Mouse (Mus musculus) brain, embryonic 14.5 days (tissue): ENCODE results near the gene Gnb3.

Source experiments
- CTCF ChIP-seq: fragments of 200-500 bp; IDR thresholded peaks from 2 replicates; pipeline ENCODE4 v1.5.1; 2012; ENCODE audit warnings: inconsistent platforms, mild to moderate bottlenecking, moderate library complexity, borderline replicate concordance; ENCODE audit not compliant: insufficient read depth, insufficient read length; ENCODE audit errors: extremely low read depth
- POLR2A ChIP-seq: fragments of 200-500 bp; IDR thresholded peaks from 2 replicates; pipeline ENCODE4 v1.6.1; 2012; ENCODE audit warnings: mild to moderate bottlenecking, inconsistent platforms, borderline replicate concordance; ENCODE audit not compliant: poor library complexity, insufficient read depth, insufficient read length, severe bottlenecking; ENCODE audit errors: extremely low read depth

GRCm38 (mm10) chr6:124883351-124883750 lies 43.3 kb upstream of the Gnb3 start:
- TF ChIP-seq POLR2A (no peak), CTCF (no peak)
